Mouse (Mus musculus) megakaryocyte, embryonic 14.5 days (primary cell): ENCODE data around the gene Hao2.

ENCODE experiments used
- FLI1 ChIP-seq: IDR thresholded peaks from 2 replicates; pipeline ENCODE4 v1.6.1; 2012; ENCODE audit warnings: low read length, inconsistent platforms, mixed read lengths
- GATA1 ChIP-seq: IDR thresholded peaks from 3 replicates; pipeline ENCODE4 v1.6.1; 2012; ENCODE audit warnings: mixed read lengths, low read length, inconsistent platforms, borderline replicate concordance

DNA sequence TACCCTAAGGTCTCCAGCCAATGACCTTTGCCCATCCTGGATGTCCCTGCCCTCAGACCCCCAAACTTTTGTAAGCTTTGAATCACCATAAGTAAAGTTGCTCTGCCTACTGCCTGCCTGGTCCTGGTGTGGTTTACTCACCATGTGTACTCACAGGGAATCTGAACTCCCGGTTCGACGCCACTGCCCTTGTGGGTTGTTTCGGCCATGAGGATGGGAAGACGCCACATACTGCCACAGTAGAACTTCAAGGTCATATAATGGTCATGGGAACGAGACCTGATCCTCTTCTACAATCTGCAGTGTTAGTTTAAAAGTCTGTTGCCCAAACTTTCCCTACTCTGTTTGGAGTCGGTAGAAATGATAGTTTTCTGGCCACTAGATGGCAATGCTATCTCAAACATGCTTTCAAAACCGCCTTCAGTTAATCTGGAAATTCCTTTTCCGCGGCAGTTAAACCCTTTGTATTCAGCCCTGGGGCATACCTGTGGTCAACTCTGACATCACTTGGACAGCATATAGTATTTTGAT is 2.1 kb upstream of the Hao2 start:
- TF ChIP-seq FLI1 (no peak), GATA1 (no peak)
